Mouse (Mus musculus): ENCODE results near the gene Zc3h10. TPM values are rescaled to one million over a fixed set of nuclear protein-coding genes. Genes with fewer than 3 reads are reported as not detected.
A peak's percentile ranks its signal among the peaks of the same experiment; 100 is the strongest.

Gene Zc3h10
- polyA plus RNA-seq (2012; rRNA removed): 11.8 and 13.0 TPM in 2 replicates

GRCm38 (mm10) chr10:128547361-128548032 lies at the start of gene Zc3h10:
TSS of gene Zc3h10 (minus strand) at chr10:128547774.
- DNase-seq (ENCODE audit: low read depth): peak; percentile 79

GRCm38 (mm10) chr10:128592797-128593196 lies 45.2 kb upstream of the Zc3h10 start:
- DNase-seq (ENCODE audit: low read depth): no peak

GRCm38 (mm10) chr10:128591436-128591835 lies 43.9 kb upstream of the Zc3h10 start:
- DNase-seq (ENCODE audit: low read depth): no peak

- DNase-seq (ENCODE audit: low read depth): no peak
Measured at GRCm38 (mm10) chr10:128590193-128590690, 42.7 kb upstream of the Zc3h10 start.

- DNase-seq (ENCODE audit: low read depth): no peak
Measured at GRCm38 (mm10) chr10:128589464-128590192, 42.1 kb upstream of the Zc3h10 start, which contains the start of gene Erbb3. TSS of gene Erbb3 (minus strand) at chr10:128589652.

- no peak for DNase-seq (ENCODE audit: low read depth)
Measured at GRCm38 (mm10) chr10:128588775-128589463, 41.3 kb upstream of the Zc3h10 start.

DNA sequence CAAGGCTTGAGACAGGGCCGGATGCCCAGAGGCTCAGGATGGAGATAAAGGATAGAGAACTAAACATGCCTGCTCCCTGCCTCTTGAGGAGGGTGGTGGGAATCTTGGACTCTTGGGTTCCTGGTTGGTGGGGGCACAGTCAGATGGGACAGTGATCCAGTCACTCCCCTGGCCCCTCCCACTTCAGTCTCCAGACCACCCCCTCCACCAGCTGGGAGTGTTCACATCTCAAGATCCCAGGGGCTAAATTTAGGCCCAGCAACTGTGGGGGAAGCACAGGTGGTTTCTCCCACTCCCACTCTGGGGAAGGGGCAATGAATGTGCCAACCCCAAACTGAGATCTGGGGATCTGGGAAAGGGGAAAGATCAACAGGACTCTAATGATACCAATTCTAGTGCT lies 40.6 kb upstream of the Zc3h10 start:
- no peak for DNase-seq (ENCODE audit: low read depth)

DNA sequence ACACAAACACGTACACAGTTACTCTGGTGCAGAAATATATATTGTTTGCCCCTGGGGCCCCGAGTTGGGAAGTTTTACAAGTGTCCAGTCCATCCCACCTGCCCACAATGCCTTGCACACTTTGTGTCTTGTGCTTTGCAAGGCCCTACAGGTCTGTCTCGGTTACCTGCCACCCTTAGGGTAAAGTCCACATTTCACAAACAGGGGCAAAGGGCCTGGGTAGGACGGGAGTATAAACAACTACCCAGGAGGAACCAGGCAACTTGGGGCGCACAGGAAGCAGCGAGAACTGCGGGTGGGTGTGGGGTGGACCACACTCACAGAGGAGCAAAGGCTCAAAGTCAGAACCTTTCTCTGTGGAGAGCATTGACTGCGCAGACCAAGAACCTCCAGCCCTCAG lies 40.1 kb upstream of the Zc3h10 start:
- DNase-seq (ENCODE audit: low read depth): no peak

- no peak for DNase-seq (ENCODE audit: low read depth)
Measured at GRCm38 (mm10) chr10:128587120-128587519, 39.5 kb upstream of the Zc3h10 start.

DNA sequence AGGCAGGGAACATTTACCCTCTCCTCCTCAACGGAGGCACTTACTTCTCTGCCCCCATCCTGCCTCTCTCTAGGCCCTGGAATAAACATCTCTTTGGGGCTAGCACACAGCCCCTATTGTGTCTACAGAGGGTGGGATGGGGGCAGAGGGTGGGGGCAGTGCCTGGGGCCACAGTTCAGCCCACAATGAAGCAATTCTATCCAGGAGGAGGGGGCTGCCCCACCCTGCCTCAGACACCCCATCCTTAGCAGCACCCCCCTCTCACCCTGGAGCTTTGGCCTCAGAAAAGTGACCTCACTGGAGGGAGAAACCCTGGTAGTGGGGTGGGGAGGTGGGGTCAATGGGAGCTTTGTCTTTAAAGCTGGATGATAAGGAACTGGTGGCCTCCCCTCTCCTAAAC lies 39.0 kb upstream of the Zc3h10 start:
- DNase-seq (ENCODE audit: low read depth): no peak

GRCm38 (mm10) chr10:128584386-128584785 lies 36.8 kb upstream of the Zc3h10 start:
- DNase-seq (ENCODE audit: low read depth): peak; percentile 95

DNA sequence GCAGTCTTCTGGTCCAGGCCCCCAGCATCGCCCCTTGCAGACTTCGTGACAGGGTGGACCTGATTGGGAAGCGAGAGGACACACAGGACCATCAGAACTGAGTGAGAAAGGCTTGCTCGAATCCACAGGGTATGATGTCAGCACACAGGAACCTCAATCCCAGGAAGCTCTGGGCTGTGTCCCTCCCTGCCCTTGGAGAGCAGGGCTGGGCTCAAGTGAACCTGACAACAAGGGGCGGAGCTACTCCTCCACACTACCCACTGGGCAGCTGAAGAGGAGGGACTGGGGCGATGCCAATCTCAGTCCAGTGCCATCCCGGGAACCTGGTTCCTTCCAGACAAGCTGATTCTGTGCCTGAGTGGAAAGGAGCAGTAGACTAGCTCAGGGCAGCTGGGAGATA lies 36.1 kb upstream of the Zc3h10 start:
- no peak for DNase-seq (ENCODE audit: low read depth)

- DNase-seq (ENCODE audit: low read depth): no peak
Measured at GRCm38 (mm10) chr10:128579731-128580130, 32.2 kb upstream of the Zc3h10 start.

DNA sequence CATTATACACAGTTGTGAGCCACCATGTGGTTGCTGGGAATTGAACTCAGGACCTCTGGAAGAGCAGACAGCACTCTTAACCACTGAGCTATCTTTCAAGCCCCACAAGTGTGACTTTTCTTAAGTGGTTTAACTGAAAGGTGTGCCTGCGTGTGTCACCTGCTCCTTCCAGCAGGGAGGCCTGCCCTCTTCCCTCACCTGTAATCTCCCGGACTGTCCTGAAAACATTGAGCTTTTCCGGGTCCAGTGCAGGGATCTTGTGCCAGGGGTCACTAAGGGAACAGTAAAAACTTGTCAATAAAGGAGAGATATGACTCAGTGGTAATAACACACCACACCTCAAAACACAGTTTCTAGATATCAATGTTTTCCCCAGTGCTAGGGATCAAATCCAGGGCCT lies 31.7 kb upstream of the Zc3h10 start:
- no peak for DNase-seq (ENCODE audit: low read depth)

DNA sequence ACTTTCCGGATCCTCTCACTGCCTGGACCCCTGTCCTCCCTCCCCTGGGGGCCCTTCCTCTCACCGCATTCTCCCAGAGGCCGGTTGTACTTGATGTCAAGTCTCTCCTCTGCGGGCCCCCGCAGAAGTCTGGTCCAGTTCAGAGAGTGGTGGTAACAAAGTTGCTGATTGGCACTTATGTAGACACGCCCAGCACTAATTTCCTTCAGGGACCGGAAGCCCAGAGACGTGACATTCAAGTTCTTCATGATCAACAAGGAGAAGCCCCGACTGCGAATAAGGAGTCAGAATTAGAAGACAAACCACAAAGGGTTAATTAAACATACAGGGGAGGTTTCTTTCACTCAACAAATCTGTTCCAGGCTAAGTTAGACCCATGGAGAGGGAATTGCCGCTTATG lies 30.8 kb upstream of the Zc3h10 start:
- DNase-seq (ENCODE audit: low read depth): no peak

DNA sequence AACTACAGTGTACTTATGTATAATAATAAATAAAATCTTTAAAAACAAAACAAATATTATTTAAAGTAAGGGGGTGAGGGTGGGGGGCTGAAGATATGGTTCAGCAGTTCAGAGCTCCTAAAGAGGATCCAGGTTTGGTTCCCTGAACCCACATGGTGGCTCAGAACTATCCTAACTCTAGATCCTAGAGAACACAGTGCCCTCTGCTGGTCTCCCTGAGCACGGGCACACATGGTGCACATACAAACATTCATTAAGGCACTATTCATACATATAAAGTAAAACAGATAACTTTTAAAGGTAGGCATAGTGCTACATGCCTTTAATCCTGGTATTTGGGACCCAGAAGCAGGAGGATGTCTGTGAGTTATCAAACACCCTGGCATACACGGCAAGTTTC lies 27.5 kb upstream of the Zc3h10 start:
- no peak for DNase-seq (ENCODE audit: low read depth)

DNA sequence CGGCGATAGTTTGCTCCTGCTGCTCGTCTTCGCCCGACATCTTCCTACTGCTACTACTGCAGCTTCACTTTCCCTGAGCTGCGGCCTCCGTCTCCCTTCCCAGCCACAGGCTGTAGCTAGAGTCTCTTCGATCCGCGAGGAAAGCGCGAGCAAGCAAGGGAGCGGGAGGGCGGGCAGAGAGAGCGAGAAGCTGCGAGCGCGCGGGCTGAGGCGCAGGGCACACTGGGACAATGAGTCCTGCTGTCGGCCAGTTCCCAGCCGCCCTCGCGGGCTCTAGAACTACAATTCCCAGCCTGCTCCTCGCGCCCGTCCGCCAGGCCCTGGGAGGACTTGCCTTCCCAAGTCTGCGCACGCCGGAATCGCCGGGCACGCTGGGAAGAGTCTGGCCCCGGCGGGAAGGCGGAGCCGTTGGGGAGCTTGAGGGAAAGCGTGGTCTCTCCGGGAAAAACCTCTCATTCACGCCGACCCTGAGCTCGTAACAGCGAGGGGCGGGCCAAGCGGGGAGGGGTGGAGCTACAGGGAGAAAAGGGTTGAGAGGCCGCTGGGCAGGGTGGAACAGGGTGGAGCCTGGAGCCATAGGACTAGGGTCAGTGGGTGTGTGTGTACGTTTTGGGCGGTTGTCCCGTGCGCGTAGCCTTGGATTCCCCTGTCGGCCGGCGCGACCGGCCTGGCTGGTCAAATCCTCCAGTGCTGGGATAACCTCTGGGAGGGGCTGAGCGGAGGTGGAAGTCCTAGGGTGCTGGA lies 18.4 kb upstream of the Zc3h10 start, which contains the start of gene Pa2g4:
Gene Pa2g4 (minus strand): TSS at position 200 of the 744 bp plus-strand sequence.
- peak; percentile 97 for DNase-seq (ENCODE audit: low read depth)

- no peak for DNase-seq (ENCODE audit: low read depth)
Measured at GRCm38 (mm10) chr10:128565206-128565787, 17.7 kb upstream of the Zc3h10 start.

DNA sequence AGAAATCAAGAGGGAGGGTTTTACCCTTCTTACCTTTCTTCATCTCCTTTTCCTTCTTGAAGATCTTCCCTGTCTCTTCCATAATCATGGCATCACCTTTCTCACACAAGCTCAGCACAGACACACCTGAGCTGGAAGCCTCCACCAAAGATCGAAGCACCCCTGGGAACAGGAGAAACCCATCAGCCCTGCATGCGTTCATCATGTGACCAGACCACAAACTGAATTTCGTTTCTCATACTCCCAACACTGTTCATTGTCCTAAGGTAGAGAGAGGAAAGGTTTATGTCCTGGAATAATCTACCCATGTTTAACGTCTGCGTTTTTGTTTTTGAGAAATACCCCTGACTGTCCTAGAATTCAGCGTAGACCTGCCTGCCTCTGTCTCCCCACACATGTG lies 16.0 kb upstream of the Zc3h10 start:
- DNase-seq (ENCODE audit: low read depth): no peak

DNA sequence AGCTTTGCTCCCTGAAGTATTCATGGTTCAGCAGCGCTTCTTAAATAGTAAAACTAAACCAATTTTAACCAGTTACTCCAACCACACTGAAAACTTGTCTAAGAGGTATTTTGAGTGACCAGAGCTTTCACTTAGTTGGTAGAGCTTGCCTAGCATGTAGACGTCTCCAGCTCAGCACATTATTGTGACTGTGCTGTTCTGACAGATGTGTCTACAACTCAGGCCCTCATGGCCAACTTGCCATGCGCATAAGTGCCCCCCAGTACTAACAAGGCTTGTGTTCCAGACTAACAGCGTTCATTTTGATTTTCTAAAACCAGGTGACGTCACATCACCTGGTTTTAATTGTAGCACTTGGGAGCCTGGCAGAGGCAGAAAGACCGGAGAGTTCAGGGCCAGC lies 9.4 kb upstream of the Zc3h10 start:
- no peak for DNase-seq (ENCODE audit: low read depth)

DNA sequence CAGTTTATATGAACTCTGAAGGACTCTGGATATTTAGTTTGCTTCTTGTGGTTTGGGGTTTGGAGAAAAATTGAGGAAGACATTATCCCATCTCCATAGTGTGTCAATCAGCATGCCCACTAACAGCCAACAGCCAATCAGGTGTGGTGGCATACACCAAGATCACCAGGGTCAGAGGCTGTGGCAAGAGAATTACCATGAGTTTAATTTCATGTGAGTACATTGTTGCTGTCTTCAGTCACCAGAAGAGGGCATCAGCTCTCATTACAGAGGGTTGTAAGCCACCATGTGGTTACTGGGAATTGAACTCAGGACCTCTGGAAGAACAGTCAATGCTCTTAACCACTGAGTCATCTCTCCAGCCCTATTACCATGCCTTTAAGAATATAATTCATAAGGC lies 8.7 kb upstream of the Zc3h10 start:
- DNase-seq (ENCODE audit: low read depth): no peak
